Mouse (Mus musculus): ENCODE results near the gene Itpkb. TPM values are rescaled to one million over a fixed set of nuclear protein-coding genes. Genes with fewer than 3 reads are reported as not detected.

Gene Itpkb
- polyA plus RNA-seq, 1 experiment from 2014 or later: 8.4 TPM

GRCm38 (mm10) chr1:180417118-180417517 lies 86.8 kb downstream of the Itpkb start:
- no peak for TF ChIP-seq EP300 (IDR thresholded peaks at IDR 0.05)
- TF ChIP-seq CTCF (IDR thresholded peaks at IDR 0.05): peak; percentile 9; the same call in 1 of the 2 replicates
- Histone ChIP-seq H3K27me3 (replicated peaks; ENCODE audit: insufficient read depth, low read length) (no peaks in the 10 kb centered on the region), H3K9me3 (ENCODE audit: low read length) (no peaks in the 10 kb centered on the region), H3K4me3 (ENCODE audit: low read depth, low read length) (no peak overlapping the region), H3K4me2 (replicated peaks; ENCODE audit: low read depth, low read length) (no peak overlapping the region), H3K36me3 (ENCODE audit: insufficient read depth, low read length) (peaks cover 15% of the 10 kb centered on the region), H3K9ac (replicated peaks; ENCODE audit: low read depth) (no peak overlapping the region), H3K27ac (ENCODE audit: low read length) (no peak overlapping the region), H3K4me1 (ENCODE audit: insufficient read depth, low read depth, low read length) (no peaks in the 10 kb centered on the region)
- 40% methylated on average over 2 of the region's 2 CpGs for WGBS
- DNase-seq (ENCODE audit: low spot score): no peak
- no peak for ATAC-seq

GRCm38 (mm10) chr1:180419059-180419458 lies 88.8 kb downstream of the Itpkb start:
- Histone ChIP-seq H3K9ac (replicated peaks; ENCODE audit: low read depth) (no peak overlapping the region), H3K27ac (ENCODE audit: low read length) (no peak overlapping the region), H3K36me3 (ENCODE audit: insufficient read depth, low read length) (peaks cover 15% of the 10 kb centered on the region), H3K27me3 (replicated peaks; ENCODE audit: insufficient read depth, low read length) (no peaks in the 10 kb centered on the region), H3K4me2 (replicated peaks; ENCODE audit: low read depth, low read length) (no peak overlapping the region), H3K9me3 (ENCODE audit: low read length) (no peaks in the 10 kb centered on the region), H3K4me1 (ENCODE audit: insufficient read depth, low read depth, low read length) (no peaks in the 10 kb centered on the region), H3K4me3 (ENCODE audit: low read depth, low read length) (no peak overlapping the region)
- ATAC-seq (no peak), DNase-seq (ENCODE audit: low spot score) (no peak)
- WGBS: 87% methylated on average over 2 of the region's 2 CpGs
- no peak for TF ChIP-seq CTCF (IDR thresholded peaks at IDR 0.05)
- no peak for TF ChIP-seq EP300 (IDR thresholded peaks at IDR 0.05)

GRCm38 (mm10) chr1:180420496-180421164 lies 90.3 kb downstream of the Itpkb start:
- DNase-seq (ENCODE audit: low spot score) (peak; percentile 40), ATAC-seq (no peak)
- WGBS: 57% methylated on average over 8 of the region's 8 CpGs
- no peak overlapping the region for H3K27ac ChIP-seq (ENCODE audit: low read length)
- no peak overlapping the region for H3K4me2 ChIP-seq (replicated peaks; ENCODE audit: low read depth, low read length)
- no peaks in the 10 kb centered on the region for H3K9me3 ChIP-seq (ENCODE audit: low read length)
- TF ChIP-seq EP300 (IDR thresholded peaks at IDR 0.05): no peak
- no peak for TF ChIP-seq CTCF (IDR thresholded peaks at IDR 0.05)
- H3K36me3 ChIP-seq (ENCODE audit: insufficient read depth, low read length): peaks cover 15% of the 10 kb centered on the region
- H3K27me3 ChIP-seq (replicated peaks; ENCODE audit: insufficient read depth, low read length): no peaks in the 10 kb centered on the region
- no peaks in the 10 kb centered on the region for H3K4me1 ChIP-seq (ENCODE audit: insufficient read depth, low read depth, low read length)
- H3K4me3 ChIP-seq (ENCODE audit: low read depth, low read length): no peak overlapping the region
- H3K9ac ChIP-seq (replicated peaks; ENCODE audit: low read depth): no peak overlapping the region

- no peak overlapping the region for H3K4me2 ChIP-seq (replicated peaks; ENCODE audit: low read depth, low read length)
- H3K27me3 ChIP-seq (replicated peaks; ENCODE audit: insufficient read depth, low read length): no peaks in the 10 kb centered on the region
- H3K36me3 ChIP-seq (ENCODE audit: insufficient read depth, low read length): peaks cover 15% of the 10 kb centered on the region
- H3K27ac ChIP-seq (ENCODE audit: low read length): peak overlapping the region; percentile 33; the same call in 1 of the 2 replicates
- TF ChIP-seq CTCF (IDR thresholded peaks at IDR 0.05) (no peak), EP300 (IDR thresholded peaks at IDR 0.05) (no peak)
- no peak overlapping the region for H3K4me3 ChIP-seq (ENCODE audit: low read depth, low read length)
- H3K9me3 ChIP-seq (ENCODE audit: low read length): no peaks in the 10 kb centered on the region
- DNase-seq (ENCODE audit: low spot score): no peak
- no peak for ATAC-seq
- no peak overlapping the region for H3K9ac ChIP-seq (replicated peaks; ENCODE audit: low read depth)
- no peaks in the 10 kb centered on the region for H3K4me1 ChIP-seq (ENCODE audit: insufficient read depth, low read depth, low read length)
- 58% methylated on average over 25 of the region's 25 CpGs for WGBS
Observed at GRCm38 (mm10) chr1:180421165-180421909, 91.1 kb downstream of the Itpkb start.

GRCm38 (mm10) chr1:180422076-180422828 lies 92.0 kb downstream of the Itpkb start:
- H3K27ac ChIP-seq (ENCODE audit: low read length): peak overlapping the region; percentile 33; the same call in 1 of the 2 replicates
- H3K27me3 ChIP-seq (replicated peaks; ENCODE audit: insufficient read depth, low read length): no peaks in the 10 kb centered on the region

More at GRCm38 (mm10) chr1:180422076-180422828, 92.0 kb downstream of the Itpkb start:
- Histone ChIP-seq H3K9ac (replicated peaks; ENCODE audit: low read depth) (no peak overlapping the region), H3K36me3 (ENCODE audit: insufficient read depth, low read length) (peaks cover 15% of the 10 kb centered on the region), H3K9me3 (ENCODE audit: low read length) (no peaks in the 10 kb centered on the region), H3K4me3 (ENCODE audit: low read depth, low read length) (no peak overlapping the region), H3K4me2 (replicated peaks; ENCODE audit: low read depth, low read length) (no peak overlapping the region), H3K4me1 (ENCODE audit: insufficient read depth, low read depth, low read length) (no peaks in the 10 kb centered on the region)
- DNase-seq (ENCODE audit: low spot score) (peak; percentile 93), ATAC-seq (peak; percentile 83)
- TF ChIP-seq EP300 (IDR thresholded peaks at IDR 0.05) (0 out of 2 replicates have a peak, but pooled peaks have one; percentile 11), CTCF (IDR thresholded peaks at IDR 0.05) (peak; percentile 94)
- 25% methylated on average over 11 of the region's 11 CpGs for WGBS

Measured in lung, postnatal 0 days (tissue).